Mouse (Mus musculus) bone marrow macrophage, adult 2 months (primary cell): Measurements from ENCODE around the gene Map3k11.

Experiments used
- CTCF ChIP-seq: IDR thresholded peaks from 2 replicates; pipeline ENCODE4 v1.5.1; 2012; ENCODE audit warnings: low read depth, mild to moderate bottlenecking, low read length, moderate library complexity
- POLR2A ChIP-seq: IDR thresholded peaks from 2 replicates; pipeline ENCODE4 v1.6.1; 2012; ENCODE audit warnings: mild to moderate bottlenecking, low read depth, low read length, borderline replicate concordance

DNA sequence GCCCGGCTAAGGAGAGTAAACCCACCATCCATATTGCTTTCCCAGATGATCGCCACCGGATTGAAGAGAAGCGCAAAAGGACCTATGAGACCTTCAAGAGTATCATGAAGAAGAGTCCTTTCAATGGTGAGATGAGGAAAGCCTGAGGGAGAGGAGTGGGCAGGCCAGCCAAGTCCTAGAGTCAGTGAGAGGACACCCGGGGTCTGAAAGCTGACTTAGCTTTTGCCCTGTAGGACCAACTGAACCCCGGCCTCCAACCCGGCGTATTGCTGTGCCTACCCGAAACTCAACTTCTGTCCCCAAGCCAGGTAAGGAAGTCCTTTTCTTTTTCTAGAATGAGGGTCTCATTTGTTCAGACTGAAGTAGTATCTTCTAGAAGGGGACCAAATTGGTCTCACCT is 43.3 kb upstream of the Map3k11 start:
- TF ChIP-seq CTCF (no peak), POLR2A (no peak)
